Mouse (Mus musculus) gastrocnemius, postnatal 25 days (tissue): ENCODE results near the gene Trim32. TPM values are rescaled to one million over a fixed set of nuclear protein-coding genes. Genes with fewer than 3 reads are reported as not detected.
A peak's percentile ranks its signal among the peaks of the same experiment; 100 is the strongest.

Experiments used
- DNase-seq: peaks from one replicate; pipeline ENCODE4 v3.0.0; 2022
- long read RNA-seq, 2 experiments: library from polyadenylated mRNA; stranded (forward); transcript quantifications; one replicate each; pipeline ENCODE4 v2.0.0; 2021
- total RNA-seq, 2 experiments: library from RNA; stranded (reverse); gene quantifications; 1 replicate in 1 of 2; 2 replicates in 1 of 2; pipeline ENCODE4 v1.2.3; 2021

Trim32 gene
- total RNA-seq, result 10 to 100 TPM; 10.5 to 12.0 TPM
- long read RNA-seq, experiment 1, partial matches to known transcripts, result 0 of 7 reads
- long read RNA-seq, experiment 1, other reads (novel, unspliced or antisense), result 1 of 7 reads
- long read RNA-seq, experiment 2, transcript Trim32-201 (2 exons, 3,194 nt), result major isoform, 6 of 15 reads
- long read RNA-seq, experiment 2, transcript Trim32-202 (2 exons, 3,191 nt), result major isoform, 6 of 15 reads
- long read RNA-seq, experiment 2, partial matches to known transcripts, result 0 of 15 reads
- long read RNA-seq, experiment 2, other reads (novel, unspliced or antisense), result 3 of 15 reads

GRCm38 (mm10) chr4:65604504-65605150 lies at the start of gene Trim32:
TSS of gene Trim32 (plus strand) at chr4:65604986.
- peak; percentile 96 for DNase-seq

DNA sequence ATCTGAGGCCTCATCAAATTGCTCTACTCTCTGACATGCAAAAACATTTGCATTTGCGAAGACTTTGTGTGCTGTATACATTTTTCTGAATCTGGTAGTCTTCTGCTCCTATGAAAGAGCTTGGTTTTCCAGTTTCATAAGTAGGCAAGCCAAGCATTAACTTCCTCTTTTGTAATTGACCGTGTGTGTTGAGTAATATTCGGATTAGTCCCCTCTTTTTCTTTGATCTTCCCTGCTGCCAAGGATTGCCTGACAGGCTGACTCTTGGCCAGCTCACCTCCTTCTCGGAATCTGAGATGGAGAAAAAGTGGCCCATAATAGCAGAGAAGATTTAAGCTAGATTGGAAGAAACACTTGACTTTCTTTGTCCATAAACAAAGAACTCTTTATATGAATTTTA lies 39.3 kb upstream of the Trim32 start:
- no peak for DNase-seq

DNA sequence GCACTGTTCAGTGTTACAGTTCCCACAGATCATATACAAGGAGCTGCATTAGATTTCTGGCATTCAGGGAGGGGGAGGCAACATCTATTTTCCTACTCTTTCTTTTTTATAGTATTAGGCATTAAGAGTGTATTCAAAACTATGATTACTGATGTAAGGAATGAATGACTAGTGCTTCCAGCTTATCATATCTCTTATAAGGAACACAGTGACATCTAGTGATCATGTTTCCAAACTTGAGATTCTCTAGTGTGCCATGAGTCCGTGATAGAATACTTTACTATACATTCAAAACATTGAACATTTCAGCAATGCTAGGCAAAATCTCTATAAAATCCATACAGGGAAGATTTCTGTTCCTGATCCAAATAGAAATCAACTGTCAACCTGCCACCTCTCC lies 24.5 kb upstream of the Trim32 start:
- DNase-seq, result no peak

GRCm38 (mm10) chr4:65586947-65587346 lies 17.8 kb upstream of the Trim32 start:
- DNase-seq, result no peak

GRCm38 (mm10) chr4:65589780-65590179 lies 15.0 kb upstream of the Trim32 start:
- no peak for DNase-seq

DNA sequence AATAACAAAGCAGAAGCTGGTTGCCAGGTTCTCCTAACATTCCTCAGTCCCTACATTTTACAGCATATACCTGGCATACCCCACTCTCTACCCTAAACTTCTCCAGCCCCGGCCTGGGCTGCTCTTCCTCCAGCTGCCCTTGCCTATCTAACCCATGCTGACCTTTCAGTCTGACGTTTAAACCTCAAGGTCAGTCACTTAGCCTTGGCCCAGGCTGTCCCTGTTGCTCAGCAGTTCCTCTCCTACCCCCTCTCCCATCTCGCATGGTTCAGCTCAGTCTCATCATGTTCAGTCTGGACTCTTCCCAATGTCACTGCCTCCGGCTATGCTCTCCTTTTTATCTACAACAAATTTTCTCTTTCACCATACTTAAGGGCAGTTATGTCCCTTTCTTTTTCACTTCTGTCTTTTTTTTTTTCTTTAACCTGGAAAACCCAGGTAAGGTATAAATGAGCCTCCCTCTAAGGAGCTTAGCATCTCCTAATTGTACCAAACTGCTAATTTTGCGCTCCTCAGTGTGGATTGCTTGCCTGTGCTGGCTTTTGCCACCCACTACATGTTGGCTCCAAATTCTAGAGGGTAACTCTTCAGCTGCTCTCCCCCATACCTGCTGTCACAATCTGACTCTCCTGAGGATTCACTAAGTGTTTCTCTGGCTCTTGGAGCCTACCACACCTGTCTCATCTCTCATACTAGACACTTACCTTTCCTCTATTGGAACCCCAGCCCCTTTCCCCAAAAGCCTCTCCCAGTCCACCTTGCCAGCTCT lies 10.0 kb upstream of the Trim32 start:
- no peak for DNase-seq

GRCm38 (mm10) chr4:65605151-65605702 lies 441 bp downstream of the Trim32 start:
- DNase-seq, result no peak

GRCm38 (mm10) chr4:65607184-65607631 lies 2.4 kb downstream of the Trim32 start:
- DNase-seq, result no peak

GRCm38 (mm10) chr4:65608112-65608511 lies 3.3 kb downstream of the Trim32 start:
- no peak for DNase-seq

GRCm38 (mm10) chr4:65610329-65610728 lies 5.5 kb downstream of the Trim32 start:
- DNase-seq, result no peak

DNA sequence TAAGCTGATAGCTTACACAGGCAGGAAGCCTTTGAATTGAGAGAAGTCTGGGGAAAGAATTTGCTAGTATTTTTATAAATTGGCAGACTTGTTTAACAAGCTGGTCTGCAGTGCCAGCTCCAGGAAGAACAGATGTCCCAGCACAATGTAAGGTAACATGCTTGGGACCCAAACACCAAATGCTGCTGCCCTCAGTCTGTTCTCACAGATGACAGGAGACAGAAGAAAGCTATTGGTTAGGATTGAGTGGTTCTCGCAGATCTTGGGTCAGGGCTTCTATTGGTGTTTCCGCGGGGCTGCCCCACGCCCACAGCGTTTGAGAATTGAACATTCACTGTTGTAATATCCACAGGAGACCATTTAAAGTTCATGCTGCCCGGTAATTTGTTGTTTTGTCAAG lies 6.1 kb downstream of the Trim32 start:
- DNase-seq, result no peak

- DNase-seq, result no peak
Measured at GRCm38 (mm10) chr4:65613135-65613534, 8.3 kb downstream of the Trim32 start.

GRCm38 (mm10) chr4:65620125-65620524 lies 15.3 kb downstream of the Trim32 start:
- no peak for DNase-seq

DNA sequence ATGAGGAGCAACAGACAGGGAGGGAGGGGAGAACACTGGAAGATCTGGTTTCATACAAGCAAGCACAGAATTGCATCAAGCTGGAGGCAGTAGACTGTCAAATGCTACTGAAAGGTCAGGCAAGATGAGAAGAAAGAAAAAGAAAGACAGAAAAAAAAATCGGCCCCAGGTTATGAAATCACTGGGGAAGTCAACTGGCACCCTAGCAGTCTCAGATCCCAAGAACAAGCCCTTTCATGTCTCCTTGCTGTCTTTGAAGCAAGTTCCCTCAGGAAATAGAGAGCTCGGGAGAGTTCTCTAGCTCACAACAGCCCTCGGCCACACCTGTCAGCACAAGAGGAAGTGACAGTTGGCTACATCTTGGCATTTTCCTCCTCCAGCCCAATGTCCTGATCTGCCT lies 33.4 kb downstream of the Trim32 start:
- DNase-seq, result no peak

GRCm38 (mm10) chr4:65642611-65643010 lies 37.8 kb downstream of the Trim32 start:
- DNase-seq, result no peak

DNA sequence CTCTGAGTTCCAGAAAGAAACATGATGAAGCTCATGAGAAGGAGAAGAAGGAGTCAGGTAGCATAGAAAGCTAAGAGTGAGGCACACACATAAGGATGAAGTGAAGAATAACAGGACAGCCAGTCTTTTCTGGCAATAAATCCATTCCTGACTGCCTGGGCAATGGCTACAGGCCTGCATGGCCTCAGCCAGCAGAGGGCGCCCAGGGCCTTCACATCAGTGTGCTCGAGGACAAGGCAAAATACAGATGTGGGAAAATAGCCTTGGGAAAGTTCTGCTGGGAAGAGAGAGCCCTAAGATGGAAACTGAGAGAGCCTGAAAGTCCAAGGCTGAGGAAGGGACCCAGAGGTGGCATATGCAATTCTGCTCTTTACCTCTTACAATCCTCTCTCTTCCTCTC lies 49.9 kb downstream of the Trim32 start:
- peak; percentile 44 for DNase-seq

DNA sequence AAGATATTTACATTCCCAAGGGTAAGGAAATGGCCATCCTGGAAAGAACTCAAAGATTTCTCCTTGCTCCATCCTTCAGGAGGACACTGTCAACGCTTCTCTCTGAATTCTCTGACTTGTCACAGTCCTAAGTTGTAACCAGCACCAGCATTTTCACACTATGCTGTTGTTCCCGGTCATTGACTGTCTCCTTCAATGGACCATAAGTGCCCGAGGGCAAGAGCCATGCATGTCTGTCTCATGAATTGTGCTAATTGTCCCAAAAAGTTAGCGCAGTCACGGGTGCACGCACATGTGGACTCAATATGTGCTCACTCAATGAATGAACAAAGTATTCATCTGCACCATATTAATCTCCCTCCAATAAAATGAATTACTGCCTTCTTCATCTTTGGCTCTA lies 58.4 kb downstream of the Trim32 start:
- no peak for DNase-seq
